Mouse (Mus musculus) bone marrow, adult 2 months (tissue): ENCODE results near the gene Fbxo7. TPM values are rescaled to one million over a fixed set of nuclear protein-coding genes. Genes with fewer than 3 reads are reported as not detected.

Source experiments
- H3K27ac ChIP-seq: fragments of 200-500 bp; 2 replicates; pipeline ENCODE4 v1.5.1; 2012; ENCODE audit warnings: low read depth, mild to moderate bottlenecking, control low read depth, inconsistent platforms, low read length; ENCODE audit not compliant: control insufficient read depth, poor library complexity, insufficient read depth
- H3K4me1 ChIP-seq: fragments of 200-500 bp; 2 replicates; pipeline ENCODE4 v1.6.1; 2011; ENCODE audit warnings: low read length; ENCODE audit not compliant: control insufficient read depth, insufficient read depth
- H3K4me3 ChIP-seq: fragments of 200-500 bp; replicated peaks from 2 replicates; pipeline ENCODE3; 2011; ENCODE audit warnings: mild to moderate bottlenecking, low read depth, low read length, control low read depth; ENCODE audit not compliant: control insufficient read depth
- CTCF ChIP-seq: fragments of 200-500 bp; IDR thresholded peaks from 2 replicates; pipeline ENCODE4 v1.5.1; 2011; ENCODE audit warnings: low read length, control low read depth; ENCODE audit not compliant: control insufficient read depth, insufficient read depth
- POLR2A ChIP-seq: fragments of 200-500 bp; IDR thresholded peaks from 2 replicates; pipeline ENCODE4 v1.6.1; 2011; ENCODE audit warnings: low read depth, mild to moderate bottlenecking, control low read depth, low read length, borderline replicate concordance; ENCODE audit not compliant: control insufficient read depth
- WGBS: fragments of 180-500 bp; shearing (Covaris S2); methylation state at CpG from one replicate; pipeline ENCODE4 v1.1.7; 2018; 5-methylcytosine and 5-hydroxymethylcytosine counted together
- polyA plus RNA-seq: library from polyadenylated mRNA; stranded (reverse); fragments of >200 nt; gene quantifications from 2 replicates; pipeline ENCODE4 v1.2.4, GENCODE M21; 2011; ENCODE audit warnings: low replicate concordance; ENCODE audit not compliant: missing spikeins, insufficient read depth, insufficient read length

Gene Fbxo7
- polyA plus RNA-seq, 1 experiment = 72.4 TPM

GRCm38 (mm10) chr10:86063018-86063384 is 41.2 kb downstream of the Fbxo7 start:
- H3K27ac ChIP-seq = no peak overlapping the region
- TF ChIP-seq POLR2A (no peak), CTCF (no peak)
- H3K4me1 ChIP-seq = peaks cover 1% of the 10 kb centered on the region; the same call in 1 of the 2 replicates
- no peak overlapping the region for H3K4me3 ChIP-seq
- WGBS = 35% methylated on average over 8 of the region's 8 CpGs

- no peak overlapping the region for H3K4me3 ChIP-seq
- peaks cover 1% of the 10 kb centered on the region; the same call in 1 of the 2 replicates for H3K4me1 ChIP-seq
- no peak overlapping the region for H3K27ac ChIP-seq
- TF ChIP-seq POLR2A (no peak), CTCF (peak; percentile 90)
- 9% methylated on average over 4 of the region's 4 CpGs for WGBS
Observed at GRCm38 (mm10) chr10:86064937-86065336, 43.2 kb downstream of the Fbxo7 start.

- 69% methylated on average over 1 of the region's 1 CpGs for WGBS
- TF ChIP-seq POLR2A (no peak), CTCF (no peak)
Observed at GRCm38 (mm10) chr10:86065661-86066060, 43.9 kb downstream of the Fbxo7 start.

GRCm38 (mm10) chr10:86066651-86067050 is 44.9 kb downstream of the Fbxo7 start:
- no peak overlapping the region for H3K4me3 ChIP-seq
- 74% methylated on average over 5 of the region's 5 CpGs for WGBS
- TF ChIP-seq POLR2A (no peak), CTCF (no peak)
- no peak overlapping the region for H3K27ac ChIP-seq
- no peaks in the 10 kb centered on the region; the same call in 1 of the 2 replicates for H3K4me1 ChIP-seq

More at GRCm38 (mm10) chr10:86065661-86066060, 43.9 kb downstream of the Fbxo7 start:
- Histone ChIP-seq H3K4me3 (no peak overlapping the region), H3K4me1 (peaks cover 1% of the 10 kb centered on the region; the same call in 1 of the 2 replicates), H3K27ac (no peak overlapping the region)

GRCm38 (mm10) chr10:86067911-86068310 is 46.1 kb downstream of the Fbxo7 start:
- Histone ChIP-seq H3K27ac (no peak overlapping the region), H3K4me1 (no peaks in the 10 kb centered on the region; the same call in 1 of the 2 replicates), H3K4me3 (no peak overlapping the region)
- 42% methylated on average over 10 of the region's 10 CpGs for WGBS
- no peak for TF ChIP-seq POLR2A
- TF ChIP-seq CTCF = no peak

GRCm38 (mm10) chr10:86069341-86069740 is 47.6 kb downstream of the Fbxo7 start:
- peaks cover 3% of the 10 kb centered on the region for H3K4me1 ChIP-seq
- WGBS = 80% methylated on average over 3 of the region's 3 CpGs
- H3K27ac ChIP-seq = no peak overlapping the region
- TF ChIP-seq CTCF (no peak), POLR2A (no peak)
- no peak overlapping the region for H3K4me3 ChIP-seq

GRCm38 (mm10) chr10:86070751-86071150 is 49.0 kb downstream of the Fbxo7 start:
- no peak for TF ChIP-seq POLR2A
- no peak for TF ChIP-seq CTCF
- H3K4me3 ChIP-seq = no peak overlapping the region
- peaks cover 3% of the 10 kb centered on the region for H3K4me1 ChIP-seq
- no peak overlapping the region for H3K27ac ChIP-seq
- WGBS = 80% methylated on average over 3 of the region's 3 CpGs

GRCm38 (mm10) chr10:86074134-86074533 is 52.4 kb downstream of the Fbxo7 start:
- no peak for TF ChIP-seq POLR2A
- TF ChIP-seq CTCF = no peak
- Histone ChIP-seq H3K4me3 (no peak overlapping the region), H3K27ac (no peak overlapping the region), H3K4me1 (peaks cover 3% of the 10 kb centered on the region)
- WGBS = 24% methylated on average over 4 of the region's 4 CpGs
